Mouse (Mus musculus) granulocyte monocyte progenitor cell, adult 5-6 weeks (primary cell): ENCODE measurements around the gene C1qbp. TPM values are rescaled to one million over a fixed set of nuclear protein-coding genes. Genes with fewer than 3 reads are reported as not detected.

Source experiments
- total RNA-seq, 2 experiments: library from RNA; stranded (forward) in 1 of 2; stranded (reverse) in 1 of 2; fragments of 200-712, 200-1000 nt in 1 of 2; fragments of >200 nt in 1 of 2; fragmentation: Nextera tagmentation in 1 of 2; gene quantifications; 2 replicates each; pipeline ENCODE4 v1.2.3; 2014 to 2017

C1qbp gene
- total RNA-seq, 2 experiments from 2014 or later: 155 to 440 TPM

Other genes starting within 250 kb of the C1qbp start
- gene Zfp3, start 218.8 kb downstream of the C1qbp start, total RNA-seq (2014; fragmentation: Nextera tagmentation): 0.45 and 2.1 TPM in 2 replicates
- gene Zfp3, start 218.8 kb downstream of the C1qbp start, total RNA-seq (2017): 0.26 and 1.0 TPM in 2 replicates
- gene Scimp, start 170.4 kb downstream of the C1qbp start, total RNA-seq (2014; fragmentation: Nextera tagmentation): not detected in 2 replicates
- gene Scimp, start 170.4 kb downstream of the C1qbp start, total RNA-seq (2017): not detected in 2 replicates
- 20.4 and 22.5 TPM in 2 replicates for gene Rabep1, start 138.2 kb downstream of the C1qbp start, total RNA-seq (2014; fragmentation: Nextera tagmentation)
- 32.1 and 36.9 TPM in 2 replicates for gene Rabep1, start 138.2 kb downstream of the C1qbp start, total RNA-seq (2017)
- 102 and 108 TPM in 2 replicates for gene Nup88, start 13.1 kb downstream of the C1qbp start, total RNA-seq (2014; fragmentation: Nextera tagmentation)
- 155 and 164 TPM in 2 replicates for gene Nup88, start 13.1 kb downstream of the C1qbp start, total RNA-seq (2017)
- 42.4 and 73.8 TPM in 2 replicates for gene Rpain, start 12.8 kb downstream of the C1qbp start, total RNA-seq (2014; fragmentation: Nextera tagmentation)
- gene Rpain, start 12.8 kb downstream of the C1qbp start, total RNA-seq (2017): 25.2 and 55.4 TPM in 2 replicates
- 32.3 and 34.3 TPM in 2 replicates for gene Dhx33, start 21.4 kb upstream of the C1qbp start, total RNA-seq (2014; fragmentation: Nextera tagmentation)
- 36.6 and 42.6 TPM in 2 replicates for gene Dhx33, start 21.4 kb upstream of the C1qbp start, total RNA-seq (2017)
- gene Mis12, start 36.6 kb upstream of the C1qbp start, total RNA-seq (2014; fragmentation: Nextera tagmentation): 34.3 and 37.5 TPM in 2 replicates
- 30.1 and 34.5 TPM in 2 replicates for gene Mis12, start 36.6 kb upstream of the C1qbp start, total RNA-seq (2017)
- gene Derl2, start 36.8 kb upstream of the C1qbp start, total RNA-seq (2014; fragmentation: Nextera tagmentation): 24.5 and 34.0 TPM in 2 replicates
- 48.3 and 48.8 TPM in 2 replicates for gene Derl2, start 36.8 kb upstream of the C1qbp start, total RNA-seq (2017)
- gene 6330403K07Rik, start 50.5 kb upstream of the C1qbp start, total RNA-seq (2014; fragmentation: Nextera tagmentation): not detected in 2 replicates
- gene 6330403K07Rik, start 50.5 kb upstream of the C1qbp start, total RNA-seq (2017): not detected in 2 replicates
- 6.4 and 7.2 TPM in 2 replicates for gene Nlrp1a, start 161.7 kb upstream of the C1qbp start, total RNA-seq (2014; fragmentation: Nextera tagmentation)
- gene Nlrp1a, start 161.7 kb upstream of the C1qbp start, total RNA-seq (2017): 12.4 and 13.6 TPM in 2 replicates
- gene Nlrp1b, start 247.7 kb upstream of the C1qbp start, total RNA-seq (2014; fragmentation: Nextera tagmentation): 0.43 TPM in 1 of 2 replicates, not detected in the other
- 0.57 and 0.99 TPM in 2 replicates for gene Nlrp1b, start 247.7 kb upstream of the C1qbp start, total RNA-seq (2017)